Mouse (Mus musculus) left cerebral cortex, postnatal 10 days (tissue): ENCODE results near the gene Camk2g. TPM values are rescaled to one million over a fixed set of nuclear protein-coding genes. Genes with fewer than 3 reads are reported as not detected.
A peak's percentile ranks its signal among the peaks of the same experiment; 100 is the strongest.

Experiments
- DNase-seq, 2 experiments: peaks; one replicate each; pipeline ENCODE4 v3.0.0; 2021 to 2022; ENCODE audit warnings: low spot score in 2 of 2, mixed read lengths in 1 of 2; ENCODE audit errors: extremely low spot score in 1 of 2
- intact Hi-C: fragments of 180-260 bp; cut with DNase I; formaldehyde crosslinking; loops from one replicate; pipeline ENCODE4 v1.15.1; 2025
- microRNA-seq: library from miRNA; unstranded; fragments of <30 nt; microRNA quantifications from one replicate; pipeline ENCODE4 v1.2.0, GENCODE M21; 2022
- total RNA-seq, 2 experiments: library from RNA; stranded (reverse); gene quantifications; 2 replicates each; pipeline ENCODE4 v1.2.3; 2021

The Camk2g gene
- total RNA-seq, 2 experiments from 2014 or later, result 255 to 269 TPM

GRCm38 (mm10) chr14:20694884-20695760 lies 98.8 kb downstream of the Camk2g start, which contains the start of gene Fut11:
TSS of gene Fut11 (plus strand) at chr14:20694968.
- peak; percentile 70 to 95 for DNase-seq
- intact Hi-C loops, result no loop called here

GRCm38 (mm10) chr14:20694185-20694883 lies 99.6 kb downstream of the Camk2g start:
- intact Hi-C loops, result no loop called here
- DNase-seq, result no peak

- intact Hi-C loops, result no loop called here
- DNase-seq, result no peak
Observed at GRCm38 (mm10) chr14:20693589-20694101, 100.2 kb downstream of the Camk2g start.

GRCm38 (mm10) chr14:20691772-20692171 lies 102.1 kb downstream of the Camk2g start:
- intact Hi-C loops, result no loop called here
- DNase-seq, result no peak

GRCm38 (mm10) chr14:20689009-20689408 lies 104.9 kb downstream of the Camk2g start:
- DNase-seq, result no peak
- intact Hi-C loops, result no loop called here

- DNase-seq, result no peak
- intact Hi-C loops, result no loop called here
Observed at GRCm38 (mm10) chr14:20686576-20686975, 107.3 kb downstream of the Camk2g start.

Small RNAs within 50 kb of the gene (microRNA-seq; reads per million reads assigned to microRNA genes)
- 1.1 reads per million for gene Mir6946

Other genes with a start within 250 kb of the Camk2g start
- gene Ppp3cb, start 247.5 kb downstream of the Camk2g start, total RNA-seq, result 100 to 1,000 TPM; 434 TPM
- 10 to 100 TPM; 21.2 to 29.3 TPM for gene Usp54, start 153.0 kb downstream of the Camk2g start, total RNA-seq
- gene Myoz1, start 137.5 kb downstream of the Camk2g start, total RNA-seq, result not detected
- gene Synpo2l, start 125.7 kb downstream of the Camk2g start, total RNA-seq, result under 1 TPM; 0.36 to 0.73 TPM
- gene Sec24c, start 119.8 kb downstream of the Camk2g start, total RNA-seq, result 100 to 1,000 TPM; 102 to 109 TPM
- gene Fut11, start 99.1 kb downstream of the Camk2g start, total RNA-seq, result 10 to 100 TPM; 19.6 to 20.3 TPM
- 10 to 100 TPM; 61.3 to 67.0 TPM for gene Chchd1, start 91.1 kb downstream of the Camk2g start, total RNA-seq
- gene Zswim8, start 86.5 kb downstream of the Camk2g start, total RNA-seq, result 100 to 1,000 TPM; 134 to 138 TPM
- gene Ndst2, start 59.5 kb downstream of the Camk2g start, total RNA-seq, result 10 to 100 TPM; 17.3 to 21.8 TPM
- gene Plau, start 42.6 kb upstream of the Camk2g start, total RNA-seq, result 1 to 10 TPM; 3.4 to 4.2 TPM
- gene Vcl, start 135.3 kb upstream of the Camk2g start, total RNA-seq, result 10 to 100 TPM; 22.2 to 25.8 TPM